Mouse (Mus musculus): ENCODE measurements at regions not wholly inside any gene's neighbourhood (a gene's known extent, or its start where the extent isn't known, plus 50 kb on each side); places are given as distances from the start of the nearest gene placed in this dataset.

GRCm38 (mm10) chr16:87645526-87646434 is 53.0 kb upstream of the Bach1 start:
- peak; percentile 36 for DNase-seq

GRCm38 (mm10) chr16:87646435-87647062 is 52.2 kb upstream of the Bach1 start:
- DNase-seq, result no peak
